Mouse (Mus musculus) heart, embryonic 15.5 days (tissue): ENCODE results near the gene Sfn. TPM values are rescaled to one million over a fixed set of nuclear protein-coding genes. Genes with fewer than 3 reads are reported as not detected.
A peak's percentile ranks its signal among the peaks of the same experiment; 100 is the strongest.

Experiments used
- ATAC-seq: fragments of 200-750 bp; cut with Nextera tagmentation; replicated peaks from 2 replicates; pipeline ENCODE4 v1.8.0; 2017; ENCODE audit warnings: low read depth, moderate TSS enrichment; ENCODE audit not compliant: insufficient number of reproducible peaks, insufficient read depth, low FRiP score
- H3K27ac ChIP-seq: fragments of 300-500 bp; sonication (generic); 2 replicates; pipeline ENCODE4 v1.5.1; 2015; ENCODE audit warnings: mild to moderate bottlenecking, inconsistent platforms
- H3K27me3 ChIP-seq: fragments of 300-500 bp; sonication (generic); 2 replicates; pipeline ENCODE4 v1.6.1; 2015; ENCODE audit warnings: inconsistent platforms
- H3K36me3 ChIP-seq: fragments of 300-500 bp; sonication (generic); 2 replicates; pipeline ENCODE4 v1.6.1; 2015; ENCODE audit warnings: mild to moderate bottlenecking, inconsistent platforms
- H3K4me1 ChIP-seq: fragments of 300-500 bp; sonication (generic); replicated peaks from 2 replicates; pipeline ENCODE4 v1.6.1; 2015; ENCODE audit warnings: inconsistent platforms
- H3K4me2 ChIP-seq: fragments of 300-500 bp; sonication (generic); 2 replicates; pipeline ENCODE4 v1.6.1; 2015; ENCODE audit warnings: inconsistent platforms, mild to moderate bottlenecking, moderate library complexity
- H3K4me3 ChIP-seq: fragments of 300-500 bp; sonication (generic); 2 replicates; pipeline ENCODE4 v1.5.1; 2015; ENCODE audit warnings: mild to moderate bottlenecking, inconsistent platforms
- H3K9ac ChIP-seq: fragments of 300-500 bp; sonication (generic); 2 replicates; pipeline ENCODE4 v1.6.1; 2015; ENCODE audit warnings: mild to moderate bottlenecking, inconsistent platforms
- H3K9me3 ChIP-seq: fragments of 300-500 bp; sonication (generic); replicated peaks from 2 replicates; pipeline ENCODE4 v1.6.1; 2016; ENCODE audit warnings: inconsistent platforms
- WGBS: fragments of 180-500 bp; shearing (Covaris S2); methylation state at CpG from one replicate; pipeline ENCODE4 v1.1.7; 2015; ENCODE audit warnings: mixed read lengths; 5-methylcytosine and 5-hydroxymethylcytosine counted together
- microRNA-seq: library from miRNA; unstranded; fragments of <30 nt; microRNA quantifications from one replicate; pipeline ENCODE4, GENCODE M21; 2016
- polyA plus RNA-seq: library from polyadenylated mRNA; unstranded; fragments of >200 nt; fragmentation: Nextera tagmentation; extraction: Ambion mirVana; gene quantifications from 2 replicates; pipeline ENCODE4 v1.2.1, GENCODE M21; 2015

Gene Sfn
- polyA plus RNA-seq, 1 experiment from 2014 or later = 3.0 TPM

DNA sequence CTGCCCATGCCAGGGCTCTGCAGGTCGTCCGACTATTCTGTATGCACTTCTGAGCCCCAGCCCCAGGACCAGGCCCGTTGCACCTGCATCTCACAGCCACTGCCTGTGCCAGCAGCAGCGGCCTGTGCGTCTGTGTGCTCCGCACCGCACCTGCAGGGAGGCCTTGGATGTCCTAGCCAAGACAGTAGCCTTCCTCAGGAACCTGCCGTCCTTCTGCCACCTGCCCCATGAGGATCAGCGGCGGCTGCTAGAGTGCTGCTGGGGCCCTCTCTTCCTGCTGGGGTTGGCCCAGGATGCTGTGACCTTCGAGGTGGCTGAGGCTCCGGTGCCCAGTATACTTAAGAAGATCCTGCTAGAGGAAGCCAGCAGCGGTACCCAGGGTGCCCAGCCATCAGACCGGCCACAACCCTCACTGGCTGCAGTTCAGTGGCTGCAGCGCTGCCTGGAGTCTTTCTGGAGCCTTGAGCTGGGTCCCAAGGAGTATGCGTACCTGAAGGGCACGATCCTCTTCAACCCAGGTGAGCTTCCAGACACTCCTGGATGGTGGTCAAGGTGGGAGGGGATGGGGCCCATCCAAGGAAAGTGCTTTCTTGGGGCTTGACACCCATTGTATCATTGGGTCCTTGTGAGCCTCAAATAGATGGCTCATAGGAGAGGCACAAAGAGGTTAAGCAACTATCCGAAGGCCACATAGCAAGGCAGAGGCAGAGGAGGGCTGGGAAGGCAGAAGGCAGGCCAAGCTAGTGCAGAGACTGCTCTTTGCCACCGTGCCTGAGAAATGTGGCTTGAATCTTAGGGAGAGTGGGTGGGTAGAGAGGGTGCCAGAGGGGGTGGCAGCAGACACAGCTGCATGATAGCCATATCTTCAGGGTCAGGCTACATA is 48.3 kb downstream of the Sfn start:
- Histone ChIP-seq H3K9ac (peak overlapping the region; percentile 64), H3K27ac (peak overlapping the region; percentile 87), H3K27me3 (peaks cover 7% of the 10 kb centered on the region; the same call in 1 of the 2 replicates), H3K4me3 (peak overlapping the region; percentile 48), H3K4me1 (peaks cover 13% of the 10 kb centered on the region), H3K36me3 (no peaks in the 10 kb centered on the region), H3K9me3 (no peaks in the 10 kb centered on the region), H3K4me2 (peak overlapping the region; percentile 67)
- ATAC-seq = no peak; the same call in 1 of the 2 replicates
- 50% methylated on average over 19 of the region's 19 CpGs for WGBS

DNA sequence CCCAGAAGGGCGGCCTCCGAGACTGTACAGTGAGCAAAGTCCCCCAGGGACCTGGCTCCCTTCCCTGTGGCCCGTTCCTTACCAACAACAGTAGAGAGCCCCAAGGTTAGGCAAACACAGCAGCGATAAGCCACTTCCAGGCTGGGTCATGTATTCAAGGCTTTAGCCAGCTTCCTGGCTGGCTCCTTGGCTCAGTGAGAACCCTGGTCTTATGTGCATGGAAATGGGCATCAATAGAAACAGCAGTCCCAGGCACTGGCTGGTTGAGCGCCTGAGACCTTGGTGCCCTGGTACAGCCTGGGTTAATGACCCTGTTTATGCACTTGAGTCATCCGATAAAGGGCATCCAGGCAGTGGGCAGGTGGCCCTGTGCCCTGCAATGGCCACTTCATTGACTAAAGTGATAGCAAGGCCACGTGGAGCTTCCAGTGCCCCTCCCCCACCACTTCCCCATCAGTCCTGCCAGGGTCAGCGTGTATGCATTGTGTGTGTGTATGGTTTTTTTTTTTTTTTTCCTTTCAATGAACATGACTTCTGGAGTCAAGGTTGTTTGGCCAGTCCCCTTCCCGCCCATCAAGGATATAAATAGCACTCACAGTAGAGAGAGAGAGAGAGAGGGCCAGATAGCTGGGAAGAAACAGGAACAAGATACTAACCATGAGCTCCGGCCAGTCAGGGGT is 49.1 kb downstream of the Sfn start, which contains the start of gene Nr0b2:
Gene Nr0b2, plus strand, starts transcription at position 609 of the 680 bp plus-strand sequence.
- Histone ChIP-seq H3K9me3 (no peaks in the 10 kb centered on the region), H3K4me1 (peaks cover 13% of the 10 kb centered on the region), H3K27ac (peak within 1 kb of the TSS; percentile 87), H3K36me3 (no peaks in the 10 kb centered on the region), H3K4me3 (peak within 1 kb of the TSS; percentile 48), H3K9ac (peak within 1 kb of the TSS; percentile 64), H3K4me2 (peak within 1 kb of the TSS; percentile 67), H3K27me3 (peaks cover 7% of the 10 kb centered on the region; the same call in 1 of the 2 replicates)
- ATAC-seq = peak; percentile 76; the same call in 1 of the 2 replicates
- 45% methylated on average over 10 of the region's 10 CpGs for WGBS

DNA sequence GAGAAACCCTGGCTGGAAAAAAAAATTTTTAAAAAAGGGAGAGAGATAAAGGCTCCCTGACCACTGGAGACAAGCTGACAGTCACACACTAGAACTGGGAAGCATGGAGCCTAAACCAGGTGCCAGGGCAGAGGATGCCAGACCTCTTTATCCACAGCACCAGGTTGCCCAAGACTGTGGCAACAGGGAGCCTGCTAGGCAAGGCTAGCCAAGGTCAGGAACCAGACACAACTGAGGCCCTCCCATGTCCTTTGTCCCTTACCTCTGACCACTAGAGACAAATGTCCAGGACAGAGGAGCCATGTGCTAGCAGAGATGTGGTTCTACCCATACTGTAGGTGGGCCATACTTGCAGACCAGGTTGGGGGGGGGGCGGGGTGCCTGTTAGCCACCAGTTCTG is 49.9 kb downstream of the Sfn start:
- H3K4me1 ChIP-seq = peaks cover 13% of the 10 kb centered on the region
- WGBS = 67% methylated on average over 1 of the region's 1 CpGs

More for the DNA sequence above, 49.9 kb downstream of the Sfn start:
- Histone ChIP-seq H3K4me2 (no peak overlapping the region), H3K27ac (no peak overlapping the region), H3K36me3 (no peaks in the 10 kb centered on the region), H3K27me3 (peaks cover 7% of the 10 kb centered on the region; the same call in 1 of the 2 replicates), H3K4me3 (no peak overlapping the region), H3K9me3 (no peaks in the 10 kb centered on the region), H3K9ac (no peak overlapping the region)
- ATAC-seq = no peak

Small RNA genes lying within 50 kb of the gene (microRNA-seq; reads per million reads assigned to microRNA genes)
- gene Gm23158 = not detected

Other genes with a start within 250 kb of the Sfn start
- gene Wdtc1, start 248.7 kb downstream of the Sfn start, polyA plus RNA-seq = 11.4 and 14.3 TPM in 2 replicates
- gene Slc9a1, start 232.5 kb downstream of the Sfn start, polyA plus RNA-seq = 6.6 and 8.2 TPM in 2 replicates
- gene Tent5b, start 122.0 kb downstream of the Sfn start, polyA plus RNA-seq = 0.83 and 1.2 TPM in 2 replicates
- gene Trnp1, start 103.6 kb downstream of the Sfn start, polyA plus RNA-seq = 1.3 and 1.4 TPM in 2 replicates
- gene Kdf1, start 83.2 kb downstream of the Sfn start, polyA plus RNA-seq = 0.84 and 5.0 TPM in 2 replicates
- 199 and 206 TPM in 2 replicates for gene Nudc, start 56.2 kb downstream of the Sfn start, polyA plus RNA-seq
- 13.4 and 16.0 TPM in 2 replicates for gene Nr0b2, start 48.8 kb downstream of the Sfn start, polyA plus RNA-seq
- gene Gpatch3, start 27.4 kb downstream of the Sfn start, polyA plus RNA-seq = 3.8 and 4.8 TPM in 2 replicates
- gene Gpn2, start 17.8 kb downstream of the Sfn start, polyA plus RNA-seq = 10.4 and 11.8 TPM in 2 replicates
- 4.6 and 9.4 TPM in 2 replicates for gene Zdhhc18, start 48.0 kb upstream of the Sfn start, polyA plus RNA-seq
- 11.8 and 14.6 TPM in 2 replicates for gene Pigv, start 70.5 kb upstream of the Sfn start, polyA plus RNA-seq
- gene Arid1a, start 154.6 kb upstream of the Sfn start, polyA plus RNA-seq = 16.5 and 20.4 TPM in 2 replicates